Mouse (Mus musculus): ENCODE data around the gene Wdr76. TPM values are rescaled to one million over a fixed set of nuclear protein-coding genes. Genes with fewer than 3 reads are reported as not detected.
"Not testable (repeated sequence)": the region's sequence is repeated elsewhere in the genome, so short reads cannot be mapped to it uniquely, and the experiment has no call there.

Wdr76 gene
- polyA plus RNA-seq, 1 experiment: 2.4 TPM

DNA sequence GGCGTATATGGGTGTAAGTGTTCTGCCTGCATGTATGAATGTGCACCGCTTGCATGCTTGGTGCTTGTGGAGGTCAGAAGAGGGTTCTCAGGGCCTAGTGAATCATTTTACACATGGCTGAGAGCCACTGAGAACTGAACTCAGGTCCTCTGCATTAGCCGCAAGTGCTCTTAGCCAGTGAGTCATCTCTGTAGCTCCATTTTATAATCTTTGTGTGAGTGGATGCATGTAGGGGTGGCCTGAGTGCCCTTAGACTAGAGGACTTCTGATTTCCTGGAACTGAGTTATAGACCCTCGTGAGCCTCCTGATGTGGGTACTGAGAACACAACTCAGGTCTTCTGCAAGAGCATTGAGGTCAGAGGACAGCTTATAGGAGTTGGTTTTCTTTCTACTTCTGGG, 7.7 kb downstream of the Wdr76 start:
- no peaks in the 10 kb centered on the region for H3K27me3 ChIP-seq (ENCODE audit: control insufficient read depth, insufficient read depth, insufficient read length)
- no peak overlapping the region for H3ac ChIP-seq (ENCODE audit: control insufficient read depth, insufficient read length)
- H3K4me2 ChIP-seq (ENCODE audit: low read depth): no peak overlapping the region
- H3K36me3 ChIP-seq (ENCODE audit: control insufficient read depth, insufficient read depth): no peaks in the 10 kb centered on the region
- H3K4me3 ChIP-seq: no peak overlapping the region
- peaks cover 10% of the 10 kb centered on the region for H3K79me2 ChIP-seq (ENCODE audit: control insufficient read depth, insufficient read depth)
- no peak for TF ChIP-seq MYOG (IDR thresholded peaks at IDR 0.05; ENCODE audit: control insufficient read depth in 1 of 3, insufficient read depth in 1 of 3, insufficient read length in 2 of 3, low read depth in 2 of 3)
- no peak for TF ChIP-seq E2F4 (IDR thresholded peaks at IDR 0.05; ENCODE audit: insufficient read depth)
- TF ChIP-seq USF1 (IDR thresholded peaks at IDR 0.05; ENCODE audit: low read depth): no peak
- TF ChIP-seq MAX (IDR thresholded peaks at IDR 0.05; ENCODE audit: low read depth): no peak
- no peak for TF ChIP-seq POLR2A (IDR thresholded peaks at IDR 0.05; ENCODE audit: insufficient read length, low read depth)
- TF ChIP-seq CEBPB (IDR thresholded peaks at IDR 0.05; ENCODE audit: insufficient read depth, poor library complexity, severe bottlenecking): no peak
- TF ChIP-seq SRF (IDR thresholded peaks at IDR 0.05; ENCODE audit: control insufficient read depth, insufficient read length, low read depth): no peak
- no peak for TF ChIP-seq MYOD1 (IDR thresholded peaks at IDR 0.05; ENCODE audit: control insufficient read depth in 1 of 3, insufficient read length in 2 of 3, low read depth in 2 of 3)

DNA sequence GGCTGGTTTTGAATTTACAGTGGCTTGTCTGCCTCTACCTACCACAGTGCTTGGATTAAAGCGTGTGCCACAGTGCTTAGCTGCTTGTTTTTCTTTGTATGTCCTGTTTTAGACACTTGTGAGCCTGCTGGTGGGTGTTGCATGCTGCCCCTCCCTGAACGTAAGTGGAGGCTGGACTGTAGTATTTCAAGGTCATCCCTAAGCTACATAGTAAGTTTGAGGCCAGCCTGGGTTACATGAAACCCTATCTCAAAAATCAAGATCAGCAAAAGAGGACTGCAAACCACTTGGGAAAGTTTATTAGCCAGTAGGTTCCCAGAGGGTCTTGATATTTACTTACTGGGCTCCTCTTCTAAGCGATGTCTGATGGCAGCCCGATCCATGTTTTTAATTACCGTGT, 11.6 kb downstream of the Wdr76 start:
- no peaks in the 10 kb centered on the region for H3K36me3 ChIP-seq (ENCODE audit: control insufficient read depth, insufficient read depth)
- no peak overlapping the region for H3ac ChIP-seq (ENCODE audit: control insufficient read depth, insufficient read length)
- no peaks in the 10 kb centered on the region for H3K27me3 ChIP-seq (ENCODE audit: control insufficient read depth, insufficient read depth, insufficient read length)
- no peak for TF ChIP-seq REST (IDR thresholded peaks at IDR 0.05; ENCODE audit: insufficient read depth, insufficient read length)
- no peak for TF ChIP-seq SRF (IDR thresholded peaks at IDR 0.05; ENCODE audit: control insufficient read depth, insufficient read length, low read depth)
- no peak for TF ChIP-seq POLR2AphosphoS2 (IDR thresholded peaks at IDR 0.05; ENCODE audit: insufficient read length, low read depth)
- TF ChIP-seq TCF12 (IDR thresholded peaks at IDR 0.05; ENCODE audit: insufficient read depth, poor library complexity, severe bottlenecking): no peak
- no peak for TF ChIP-seq MAX (IDR thresholded peaks at IDR 0.05; ENCODE audit: low read depth)
- no peak for TF ChIP-seq CEBPB (IDR thresholded peaks at IDR 0.05; ENCODE audit: insufficient read depth, poor library complexity, severe bottlenecking)
- no peak for TF ChIP-seq USF1 (IDR thresholded peaks at IDR 0.05; ENCODE audit: low read depth)
- TF ChIP-seq E2F4 (IDR thresholded peaks at IDR 0.05; ENCODE audit: insufficient read depth): no peak
- no peak for TF ChIP-seq POLR2A (IDR thresholded peaks at IDR 0.05; ENCODE audit: insufficient read length, low read depth)
- no peak for TF ChIP-seq MYOD1 (IDR thresholded peaks at IDR 0.05; ENCODE audit: control insufficient read depth in 1 of 3, insufficient read length in 2 of 3, low read depth in 2 of 3)
- TF ChIP-seq MYOG (IDR thresholded peaks at IDR 0.05; ENCODE audit: control insufficient read depth in 1 of 3, insufficient read depth in 1 of 3, insufficient read length in 2 of 3, low read depth in 2 of 3): no peak
- TF ChIP-seq TCF3 (IDR thresholded peaks at IDR 0.05; ENCODE audit: insufficient read length, low read depth): no peak
- no peak overlapping the region for H3K4me3 ChIP-seq
- H3K79me2 ChIP-seq (ENCODE audit: control insufficient read depth, insufficient read depth): no peaks in the 10 kb centered on the region
- H3K4me2 ChIP-seq (ENCODE audit: low read depth): no peak overlapping the region

DNA sequence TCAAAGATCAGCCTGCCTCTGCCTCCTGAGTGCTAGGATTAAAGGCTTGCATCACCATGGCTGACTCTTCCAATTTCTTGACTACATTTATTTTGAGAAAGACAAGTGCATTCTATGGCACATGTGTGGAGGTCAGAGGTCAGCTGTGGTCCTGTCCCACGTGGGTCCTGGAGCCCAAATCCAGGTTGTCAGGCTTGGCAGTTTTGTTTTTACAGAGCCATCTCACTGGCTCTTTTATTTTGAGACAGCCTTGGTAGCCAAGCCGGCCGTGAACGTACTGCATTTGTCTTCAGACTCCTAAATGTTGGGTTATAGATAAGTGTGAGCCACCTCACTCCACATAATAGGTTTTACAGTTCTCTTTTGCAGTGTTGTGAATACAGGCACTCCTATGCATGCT, 12.2 kb downstream of the Wdr76 start:
- not testable (repeated sequence) for H3K4me2 ChIP-seq (ENCODE audit: low read depth); H3K4me3 ChIP-seq; H3K27me3 ChIP-seq (ENCODE audit: control insufficient read depth, insufficient read depth, insufficient read length); H3K79me2 ChIP-seq (ENCODE audit: control insufficient read depth, insufficient read depth); H3K36me3 ChIP-seq (ENCODE audit: control insufficient read depth, insufficient read depth); H3ac ChIP-seq (ENCODE audit: control insufficient read depth, insufficient read length)

DNA sequence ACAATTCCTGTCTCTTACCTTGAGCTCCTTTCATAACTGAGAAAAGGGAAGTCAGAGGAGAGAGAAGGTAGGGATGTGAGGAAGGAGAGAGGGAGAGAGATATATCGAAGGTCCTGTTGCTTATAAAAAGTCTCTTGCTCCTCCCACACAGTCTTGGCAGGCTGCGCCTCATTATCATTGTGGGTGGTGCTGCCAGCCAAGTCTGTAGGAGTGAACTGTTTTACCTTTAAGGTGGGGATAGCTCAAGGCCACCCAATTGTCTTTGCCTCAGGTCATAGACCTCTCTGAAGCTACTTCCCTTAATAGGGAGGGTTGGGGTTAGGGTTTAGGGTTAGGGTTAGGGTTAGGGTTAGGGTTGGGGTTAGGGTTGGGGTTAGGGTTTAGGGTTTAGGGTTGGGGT, 15.5 kb downstream of the Wdr76 start:
- Histone ChIP-seq H3K27me3 (ENCODE audit: control insufficient read depth, insufficient read depth, insufficient read length) (no peaks in the 10 kb centered on the region), H3K4me3 (no peak overlapping the region), H3K4me2 (ENCODE audit: low read depth) (no peak overlapping the region), H3ac (ENCODE audit: control insufficient read depth, insufficient read length) (no peak overlapping the region), H3K36me3 (ENCODE audit: control insufficient read depth, insufficient read depth) (peaks cover 3% of the 10 kb centered on the region), H3K79me2 (ENCODE audit: control insufficient read depth, insufficient read depth) (no peaks in the 10 kb centered on the region)
- TF ChIP-seq USF1 (IDR thresholded peaks at IDR 0.05; ENCODE audit: low read depth) (no peak), REST (IDR thresholded peaks at IDR 0.05; ENCODE audit: insufficient read depth, insufficient read length) (no peak), MYOG (IDR thresholded peaks at IDR 0.05; ENCODE audit: control insufficient read depth in 1 of 3, insufficient read depth in 1 of 3, insufficient read length in 2 of 3, low read depth in 2 of 3) (no peak), TCF12 (IDR thresholded peaks at IDR 0.05; ENCODE audit: insufficient read depth, poor library complexity, severe bottlenecking) (no peak), POLR2A (IDR thresholded peaks at IDR 0.05; ENCODE audit: insufficient read length, low read depth) (no peak), SRF (IDR thresholded peaks at IDR 0.05; ENCODE audit: control insufficient read depth, insufficient read length, low read depth) (no peak), E2F4 (IDR thresholded peaks at IDR 0.05; ENCODE audit: insufficient read depth) (no peak), CEBPB (IDR thresholded peaks at IDR 0.05; ENCODE audit: insufficient read depth, poor library complexity, severe bottlenecking) (no peak), POLR2AphosphoS2 (IDR thresholded peaks at IDR 0.05; ENCODE audit: insufficient read length, low read depth) (no peak)

DNA sequence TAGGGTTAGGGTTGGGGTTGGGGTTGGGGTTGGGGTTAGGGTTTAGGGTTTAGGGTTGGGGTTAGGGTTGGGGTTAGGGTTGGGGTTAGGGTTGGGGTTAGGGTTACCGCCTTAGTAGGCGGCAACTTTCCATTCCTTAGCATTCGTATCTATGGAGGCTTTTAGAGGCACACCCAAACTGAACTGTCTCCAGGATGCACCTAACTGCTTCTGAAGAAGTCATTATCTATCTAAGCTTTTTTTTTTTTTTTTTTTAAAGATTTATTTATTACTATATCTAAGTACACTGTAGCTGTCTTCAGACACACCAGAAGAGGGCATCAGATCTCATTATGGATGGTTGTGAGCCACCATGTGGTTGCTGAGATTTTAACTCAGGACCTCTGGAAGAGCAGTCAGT, 16.3 kb downstream of the Wdr76 start:
- H3K36me3 ChIP-seq (ENCODE audit: control insufficient read depth, insufficient read depth); H3K4me3 ChIP-seq; H3K79me2 ChIP-seq (ENCODE audit: control insufficient read depth, insufficient read depth); H3K4me2 ChIP-seq (ENCODE audit: low read depth); H3ac ChIP-seq (ENCODE audit: control insufficient read depth, insufficient read length); H3K27me3 ChIP-seq (ENCODE audit: control insufficient read depth, insufficient read depth, insufficient read length): not testable (repeated sequence)

DNA sequence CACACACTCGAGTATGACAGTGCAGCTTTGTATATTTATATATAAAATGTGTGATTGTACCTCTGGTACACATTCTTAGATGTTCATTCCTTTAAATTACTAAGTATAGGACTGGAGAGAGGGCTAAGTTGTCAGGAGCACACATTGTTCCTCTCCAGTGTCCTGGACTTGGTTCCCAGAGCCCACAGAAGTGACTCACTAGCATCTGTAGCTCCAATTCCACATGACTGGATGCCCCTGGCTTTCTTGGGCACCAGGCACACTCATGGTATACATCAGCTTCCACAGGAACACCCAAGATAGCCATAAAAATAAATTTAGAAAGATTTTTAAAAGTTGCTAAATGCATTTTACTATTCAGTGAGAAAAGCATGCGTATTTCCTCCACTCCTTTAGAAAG, 18.5 kb downstream of the Wdr76 start:
- no peak overlapping the region for H3K4me3 ChIP-seq
- no peaks in the 10 kb centered on the region for H3K27me3 ChIP-seq (ENCODE audit: control insufficient read depth, insufficient read depth, insufficient read length)
- no peaks in the 10 kb centered on the region for H3K79me2 ChIP-seq (ENCODE audit: control insufficient read depth, insufficient read depth)
- no peak overlapping the region for H3K4me2 ChIP-seq (ENCODE audit: low read depth)
- no peak overlapping the region for H3ac ChIP-seq (ENCODE audit: control insufficient read depth, insufficient read length)
- H3K36me3 ChIP-seq (ENCODE audit: control insufficient read depth, insufficient read depth): peaks cover 3% of the 10 kb centered on the region
- TF ChIP-seq TCF3 (IDR thresholded peaks at IDR 0.05; ENCODE audit: insufficient read length, low read depth): no peak
- TF ChIP-seq REST (IDR thresholded peaks at IDR 0.05; ENCODE audit: insufficient read depth, insufficient read length): no peak
- TF ChIP-seq MYOG (IDR thresholded peaks at IDR 0.05; ENCODE audit: control insufficient read depth in 1 of 3, insufficient read depth in 1 of 3, insufficient read length in 2 of 3, low read depth in 2 of 3): no peak
- no peak for TF ChIP-seq E2F4 (IDR thresholded peaks at IDR 0.05; ENCODE audit: insufficient read depth)
- TF ChIP-seq CEBPB (IDR thresholded peaks at IDR 0.05; ENCODE audit: insufficient read depth, poor library complexity, severe bottlenecking): no peak
- TF ChIP-seq MYOD1 (IDR thresholded peaks at IDR 0.05; ENCODE audit: control insufficient read depth in 1 of 3, insufficient read length in 2 of 3, low read depth in 2 of 3): no peak
- TF ChIP-seq USF1 (IDR thresholded peaks at IDR 0.05; ENCODE audit: low read depth): no peak
- TF ChIP-seq POLR2A (IDR thresholded peaks at IDR 0.05; ENCODE audit: insufficient read length, low read depth): no peak
- no peak for TF ChIP-seq MAX (IDR thresholded peaks at IDR 0.05; ENCODE audit: low read depth)
- no peak for TF ChIP-seq SRF (IDR thresholded peaks at IDR 0.05; ENCODE audit: control insufficient read depth, insufficient read length, low read depth)
- no peak for TF ChIP-seq POLR2AphosphoS2 (IDR thresholded peaks at IDR 0.05; ENCODE audit: insufficient read length, low read depth)
- TF ChIP-seq TCF12 (IDR thresholded peaks at IDR 0.05; ENCODE audit: insufficient read depth, poor library complexity, severe bottlenecking): no peak
